Mouse (Mus musculus): ENCODE measurements around the gene Slc39a10. TPM values are rescaled to one million over a fixed set of nuclear protein-coding genes. Genes with fewer than 3 reads are reported as not detected.

The Slc39a10 gene
- polyA plus RNA-seq, 1 experiment from 2014 or later = 47.0 TPM

- ATAC-seq (ENCODE audit: insufficient number of reproducible peaks, low FRiP score, low TSS enrichment, low read depth) = no peak
- H3K9ac ChIP-seq = no peak overlapping the region
- H3K9me3 ChIP-seq (replicated peaks) = no peaks in the 10 kb centered on the region
- H3K27me3 ChIP-seq = no peaks in the 10 kb centered on the region
- no peaks in the 10 kb centered on the region for H3K4me1 ChIP-seq
- no peak overlapping the region for H3K4me3 ChIP-seq (replicated peaks)
- no peaks in the 10 kb centered on the region for H3K36me3 ChIP-seq
- WGBS = 73% methylated on average over 7 of the region's 7 CpGs
- H3K27ac ChIP-seq (replicated peaks) = no peak overlapping the region
- no peak overlapping the region for H3K4me2 ChIP-seq (replicated peaks)
Observed at GRCm38 (mm10) chr1:46864175-46864885, 28.3 kb downstream of the Slc39a10 start.

DNA sequence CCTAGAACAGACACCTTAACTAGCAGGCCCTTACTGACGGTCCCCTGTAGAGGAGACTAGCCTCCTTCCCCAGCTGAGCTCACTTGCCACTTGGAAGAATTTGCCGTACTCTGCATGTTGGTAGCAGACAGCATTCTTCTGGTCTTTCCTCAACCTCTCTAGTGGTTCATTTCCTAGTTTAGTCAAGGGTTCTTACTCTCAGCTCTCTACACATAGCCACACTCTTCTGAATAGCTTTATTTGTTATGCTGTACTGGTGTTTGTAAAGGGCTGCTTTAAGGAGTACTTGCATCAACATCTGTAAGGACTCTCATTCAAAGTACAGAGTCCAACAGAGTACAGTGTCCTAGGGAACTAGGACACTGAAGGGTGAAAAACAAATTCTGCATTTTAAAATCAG lies 29.2 kb downstream of the Slc39a10 start:
- ATAC-seq (ENCODE audit: insufficient number of reproducible peaks, low FRiP score, low TSS enrichment, low read depth) = no peak
- 77% methylated on average over 2 of the region's 2 CpGs for WGBS
- no peaks in the 10 kb centered on the region for H3K27me3 ChIP-seq
- H3K4me3 ChIP-seq (replicated peaks) = no peak overlapping the region
- H3K36me3 ChIP-seq = no peaks in the 10 kb centered on the region
- H3K4me1 ChIP-seq = no peaks in the 10 kb centered on the region
- no peaks in the 10 kb centered on the region for H3K9me3 ChIP-seq (replicated peaks)
- H3K4me2 ChIP-seq (replicated peaks) = no peak overlapping the region
- no peak overlapping the region for H3K9ac ChIP-seq
- H3K27ac ChIP-seq (replicated peaks) = no peak overlapping the region

DNA sequence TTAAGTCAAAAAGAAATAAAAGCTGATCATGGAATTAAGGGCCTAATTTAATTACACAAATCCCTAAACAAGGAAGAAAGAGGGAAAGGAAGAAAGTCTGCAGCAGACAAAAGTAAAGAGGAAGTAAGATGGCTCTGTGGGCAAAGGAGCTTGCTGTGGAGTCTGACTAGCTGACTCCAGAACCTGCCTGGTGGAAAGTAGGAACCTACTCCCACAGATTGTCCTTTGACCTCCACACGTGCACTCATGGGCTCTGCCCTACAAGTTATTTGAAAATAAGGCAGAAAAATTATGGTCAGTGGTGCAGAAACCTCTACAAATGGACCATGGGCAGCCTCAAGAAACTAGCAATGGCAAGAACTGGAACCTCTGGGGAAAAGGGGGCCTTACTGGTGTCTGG lies 32.6 kb downstream of the Slc39a10 start:
- Histone ChIP-seq H3K4me2 (replicated peaks) (no peak overlapping the region), H3K27ac (replicated peaks) (no peak overlapping the region), H3K4me3 (replicated peaks) (no peak overlapping the region), H3K4me1 (no peaks in the 10 kb centered on the region), H3K9me3 (replicated peaks) (no peaks in the 10 kb centered on the region), H3K9ac (no peak overlapping the region), H3K36me3 (no peaks in the 10 kb centered on the region), H3K27me3 (no peaks in the 10 kb centered on the region)
- WGBS = 79% methylated on average over 1 of the region's 1 CpGs
- ATAC-seq (ENCODE audit: insufficient number of reproducible peaks, low FRiP score, low TSS enrichment, low read depth) = no peak

- H3K36me3 ChIP-seq = no peaks in the 10 kb centered on the region
- H3K9ac ChIP-seq = no peak overlapping the region
- no peaks in the 10 kb centered on the region for H3K9me3 ChIP-seq (replicated peaks)
- H3K4me1 ChIP-seq = 0 out of 2 replicates have a peak, but pooled peaks cover 6% of the 10 kb centered on the region
- H3K27me3 ChIP-seq = no peaks in the 10 kb centered on the region
- ATAC-seq (ENCODE audit: insufficient number of reproducible peaks, low FRiP score, low TSS enrichment, low read depth) = no peak
- 79% methylated on average over 5 of the region's 5 CpGs for WGBS
- no peak overlapping the region for H3K4me2 ChIP-seq (replicated peaks)
- H3K27ac ChIP-seq (replicated peaks) = no peak overlapping the region
- H3K4me3 ChIP-seq (replicated peaks) = no peak overlapping the region
Observed at GRCm38 (mm10) chr1:46858579-46858978, 34.1 kb downstream of the Slc39a10 start.

GRCm38 (mm10) chr1:46856498-46856897 lies 36.2 kb downstream of the Slc39a10 start:
- WGBS = 47% methylated on average over 4 of the region's 4 CpGs
- H3K27me3 ChIP-seq = no peaks in the 10 kb centered on the region
- ATAC-seq (ENCODE audit: insufficient number of reproducible peaks, low FRiP score, low TSS enrichment, low read depth) = no peak
- H3K27ac ChIP-seq (replicated peaks) = no peak overlapping the region
- no peaks in the 10 kb centered on the region for H3K9me3 ChIP-seq (replicated peaks)
- no peaks in the 10 kb centered on the region for H3K36me3 ChIP-seq
- H3K9ac ChIP-seq = no peak overlapping the region
- no peak overlapping the region for H3K4me2 ChIP-seq (replicated peaks)
- H3K4me3 ChIP-seq (replicated peaks) = no peak overlapping the region
- H3K4me1 ChIP-seq = 0 out of 2 replicates have a peak, but pooled peaks cover 6% of the 10 kb centered on the region

GRCm38 (mm10) chr1:46854036-46854900 lies 38.4 kb downstream of the Slc39a10 start:
- Histone ChIP-seq H3K4me1 (peaks cover 16% of the 10 kb centered on the region), H3K4me3 (replicated peaks) (peak overlapping the region; percentile 89), H3K4me2 (replicated peaks) (peak overlapping the region; percentile 48), H3K9ac (0 out of 2 replicates have a peak overlapping the region, but pooled peaks have one; percentile 100), H3K27me3 (no peaks in the 10 kb centered on the region), H3K27ac (replicated peaks) (peak overlapping the region; percentile 100), H3K9me3 (replicated peaks) (no peaks in the 10 kb centered on the region), H3K36me3 (no peaks in the 10 kb centered on the region)
- ATAC-seq (ENCODE audit: insufficient number of reproducible peaks, low FRiP score, low TSS enrichment, low read depth) = peak; percentile 40; the same call in 1 of the 2 replicates
- WGBS = 21% methylated on average over 18 of the region's 18 CpGs

DNA sequence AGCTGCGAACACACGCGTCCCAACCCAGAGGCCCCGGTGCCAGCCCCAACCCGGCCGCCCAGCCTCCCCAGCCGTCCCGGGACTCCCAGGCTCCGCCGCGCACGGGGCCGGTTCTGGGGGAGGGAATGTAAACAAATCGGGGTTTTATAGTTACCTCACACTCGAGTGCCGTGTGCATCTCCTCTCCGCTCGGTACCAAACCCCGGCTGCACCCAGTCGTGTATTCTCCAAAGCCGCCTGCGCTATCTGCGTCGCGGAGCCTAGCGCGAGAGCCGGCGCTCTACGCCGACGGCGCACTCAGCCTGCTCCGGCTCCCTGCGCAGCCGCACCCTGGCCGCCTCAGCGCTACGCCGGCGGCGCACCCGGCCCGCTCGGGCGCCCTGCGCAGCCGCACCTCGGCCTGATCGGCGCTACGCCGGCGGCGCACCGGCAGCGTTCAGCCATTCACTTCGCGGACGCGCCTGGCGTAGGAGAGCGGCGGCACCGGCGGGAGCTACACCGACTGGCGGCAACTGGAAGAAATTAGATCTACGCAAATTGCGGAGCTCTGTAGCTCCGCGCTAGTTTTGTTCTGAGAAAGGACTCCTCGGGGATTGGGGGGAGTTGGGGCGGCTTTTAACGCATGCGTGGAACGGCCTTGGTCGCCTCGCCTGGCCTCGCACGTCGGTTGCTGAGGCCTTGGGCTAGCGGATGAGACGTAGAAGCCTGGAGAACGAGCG lies 39.2 kb downstream of the Slc39a10 start:
- under 1% methylated on average over 85 of the region's 86 CpGs for WGBS
- H3K27me3 ChIP-seq = no peaks in the 10 kb centered on the region

GRCm38 (mm10) chr1:46852600-46853272 lies 39.9 kb downstream of the Slc39a10 start:
- WGBS = under 1% methylated on average over 68 of the region's 75 CpGs
- ATAC-seq (ENCODE audit: insufficient number of reproducible peaks, low FRiP score, low TSS enrichment, low read depth) = peak; percentile 59

More for the DNA sequence above, 39.2 kb downstream of the Slc39a10 start:
- H3K9me3 ChIP-seq (replicated peaks) = no peaks in the 10 kb centered on the region
- no peaks in the 10 kb centered on the region for H3K36me3 ChIP-seq
- peak overlapping the region; percentile 100 for H3K27ac ChIP-seq (replicated peaks)
- peak overlapping the region; percentile 58 for H3K4me2 ChIP-seq (replicated peaks)
- peaks cover 16% of the 10 kb centered on the region for H3K4me1 ChIP-seq
- H3K9ac ChIP-seq = peak overlapping the region; percentile 100
- ATAC-seq (ENCODE audit: insufficient number of reproducible peaks, low FRiP score, low TSS enrichment, low read depth) = peak; percentile 94
- H3K4me3 ChIP-seq (replicated peaks) = peak overlapping the region; percentile 89

GRCm38 (mm10) chr1:46852216-46852599 lies 40.4 kb downstream of the Slc39a10 start:
- no peak for ATAC-seq (ENCODE audit: insufficient number of reproducible peaks, low FRiP score, low TSS enrichment, low read depth)

More at GRCm38 (mm10) chr1:46852600-46853272, 39.9 kb downstream of the Slc39a10 start:
- peak overlapping the region; percentile 100 for H3K27ac ChIP-seq (replicated peaks)
- H3K9ac ChIP-seq = peak overlapping the region; percentile 100
- H3K4me3 ChIP-seq (replicated peaks) = peak overlapping the region; percentile 89
- H3K4me1 ChIP-seq = peaks cover 16% of the 10 kb centered on the region
- no peaks in the 10 kb centered on the region for H3K27me3 ChIP-seq
- no peaks in the 10 kb centered on the region for H3K36me3 ChIP-seq
- H3K4me2 ChIP-seq (replicated peaks) = peak overlapping the region; percentile 58
- no peaks in the 10 kb centered on the region for H3K9me3 ChIP-seq (replicated peaks)

DNA sequence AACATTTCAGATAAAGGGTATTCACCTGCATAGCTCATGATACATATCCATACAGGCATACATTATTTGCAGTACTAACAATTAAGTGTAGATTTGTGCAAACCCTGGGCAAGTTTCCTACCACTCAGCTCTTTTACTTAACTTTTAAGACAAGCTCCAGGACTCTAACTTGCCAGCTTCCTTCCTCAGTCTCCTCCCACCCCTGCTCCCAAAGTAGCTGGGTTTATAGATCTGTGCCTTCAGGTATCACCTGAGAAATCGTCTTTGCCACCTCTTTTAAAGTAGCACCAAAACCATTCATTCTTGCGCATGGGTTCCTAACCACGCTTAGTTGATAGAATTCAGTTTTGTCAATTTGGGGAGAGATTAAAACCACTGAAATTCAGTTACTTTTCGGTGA lies 41.1 kb downstream of the Slc39a10 start:
- Histone ChIP-seq H3K4me1 (peaks cover 16% of the 10 kb centered on the region), H3K27me3 (no peaks in the 10 kb centered on the region), H3K36me3 (no peaks in the 10 kb centered on the region), H3K9ac (no peak overlapping the region), H3K9me3 (replicated peaks) (no peaks in the 10 kb centered on the region), H3K4me3 (replicated peaks) (peak overlapping the region; percentile 89), H3K27ac (replicated peaks) (peak overlapping the region; percentile 13), H3K4me2 (replicated peaks) (peak overlapping the region; percentile 58)
- ATAC-seq (ENCODE audit: insufficient number of reproducible peaks, low FRiP score, low TSS enrichment, low read depth) = no peak
- whole genome bisulfite sequencing = 47% methylated on average over 4 of the region's 4 CpGs

More at GRCm38 (mm10) chr1:46852216-46852599, 40.4 kb downstream of the Slc39a10 start:
- Histone ChIP-seq H3K36me3 (no peaks in the 10 kb centered on the region), H3K4me3 (replicated peaks) (peak overlapping the region; percentile 89), H3K27ac (replicated peaks) (peak overlapping the region; percentile 100), H3K9me3 (replicated peaks) (no peaks in the 10 kb centered on the region), H3K4me1 (peaks cover 16% of the 10 kb centered on the region), H3K4me2 (replicated peaks) (peak overlapping the region; percentile 58), H3K27me3 (no peaks in the 10 kb centered on the region), H3K9ac (peak overlapping the region; percentile 100)
- 2% methylated on average over 4 of the region's 4 CpGs for WGBS

All from embryonic facial prominence, embryonic 15.5 days (tissue).